Mouse (Mus musculus) macrophage (primary cell): ENCODE results near the gene B4galnt1. TPM values are rescaled to one million over a fixed set of nuclear protein-coding genes. Genes with fewer than 3 reads are reported as not detected.
"Not testable (repeated sequence)": the region's sequence is repeated elsewhere in the genome, so short reads cannot be mapped to it uniquely, and the experiment has no call there.

Experiments used
- H3K27ac ChIP-seq: fragments of 350-480 bp; formaldehyde crosslinking; 2 replicates; pipeline ENCODE4 v1.9.0; 2021
- H3K36me3 ChIP-seq: fragments of 350-480 bp; formaldehyde crosslinking; 2 replicates; pipeline ENCODE4 v1.9.0; 2021; ENCODE audit errors: inconsistent target
- H3K4me3 ChIP-seq: fragments of 350-480 bp; formaldehyde crosslinking; 2 replicates; pipeline ENCODE4 v1.9.0; 2021; ENCODE audit errors: inconsistent target
- H3K79me2 ChIP-seq: fragments of 350-480 bp; formaldehyde crosslinking; 2 replicates; pipeline ENCODE4 v1.9.0; 2021; ENCODE audit errors: inconsistent target
- WGBS: methylation state at CpG from one replicate; pipeline ENCODE4 v1.1.7; 2026; ENCODE audit warnings: inconsistent platforms; ENCODE audit not compliant: missing documents; 5-methylcytosine and 5-hydroxymethylcytosine counted together
- polyA plus RNA-seq: library from polyadenylated mRNA; stranded (reverse); fragments of 250-400 nt; gene quantifications from 3 replicates; pipeline ENCODE4 v1.2.4, GENCODE M21; 2018; ENCODE audit warnings: inconsistent platforms

The B4galnt1 gene
- polyA plus RNA-seq, 1 experiment from 2014 or later, result 59.2 TPM

- H3K4me3 ChIP-seq, result no peak overlapping the region
- no peaks in the 10 kb centered on the region for H3K36me3 ChIP-seq
- WGBS, result 100% methylated on average over 2 of the region's 2 CpGs
- H3K79me2 ChIP-seq, result no peaks in the 10 kb centered on the region
- H3K27ac ChIP-seq, result no peak overlapping the region
Observed at GRCm38 (mm10) chr10:127154241-127154640, 10.8 kb upstream of the B4galnt1 start.

- no peaks in the 10 kb centered on the region for H3K79me2 ChIP-seq
- no peak overlapping the region for H3K27ac ChIP-seq
- no peak overlapping the region for H3K4me3 ChIP-seq
- WGBS, result 93% methylated on average over 5 of the region's 5 CpGs
- no peaks in the 10 kb centered on the region for H3K36me3 ChIP-seq
Observed at GRCm38 (mm10) chr10:127154652-127155051, 10.4 kb upstream of the B4galnt1 start.

DNA sequence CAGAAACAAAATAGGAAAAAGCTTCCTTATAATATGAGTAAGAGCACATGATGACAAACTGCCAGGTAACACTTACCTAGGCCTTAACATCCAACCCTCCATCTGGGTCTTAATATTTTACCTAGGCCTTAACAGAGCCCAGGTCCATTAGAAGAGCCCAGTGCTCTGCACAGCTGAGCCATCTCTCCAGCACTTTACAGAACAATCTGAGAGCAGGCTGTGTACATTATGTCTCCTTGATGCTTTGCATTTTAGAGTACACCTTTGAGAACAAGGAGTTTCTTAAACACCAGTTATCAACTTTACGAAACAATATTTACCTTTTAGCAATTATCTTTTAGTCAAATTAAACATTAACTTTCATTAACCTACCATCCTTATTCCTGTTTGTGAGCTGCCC, 8.9 kb upstream of the B4galnt1 start:
- 95% methylated on average over 1 of the region's 1 CpGs for WGBS
- no peak overlapping the region for H3K27ac ChIP-seq
- no peak overlapping the region for H3K4me3 ChIP-seq
- no peaks in the 10 kb centered on the region for H3K79me2 ChIP-seq
- H3K36me3 ChIP-seq, result no peaks in the 10 kb centered on the region

- no peaks in the 10 kb centered on the region for H3K36me3 ChIP-seq
- no peak overlapping the region for H3K27ac ChIP-seq
- 90% methylated on average over 1 of the region's 1 CpGs for WGBS
- no peaks in the 10 kb centered on the region for H3K79me2 ChIP-seq
- no peak overlapping the region for H3K4me3 ChIP-seq
Observed at GRCm38 (mm10) chr10:127156511-127156910, 8.5 kb upstream of the B4galnt1 start.

DNA sequence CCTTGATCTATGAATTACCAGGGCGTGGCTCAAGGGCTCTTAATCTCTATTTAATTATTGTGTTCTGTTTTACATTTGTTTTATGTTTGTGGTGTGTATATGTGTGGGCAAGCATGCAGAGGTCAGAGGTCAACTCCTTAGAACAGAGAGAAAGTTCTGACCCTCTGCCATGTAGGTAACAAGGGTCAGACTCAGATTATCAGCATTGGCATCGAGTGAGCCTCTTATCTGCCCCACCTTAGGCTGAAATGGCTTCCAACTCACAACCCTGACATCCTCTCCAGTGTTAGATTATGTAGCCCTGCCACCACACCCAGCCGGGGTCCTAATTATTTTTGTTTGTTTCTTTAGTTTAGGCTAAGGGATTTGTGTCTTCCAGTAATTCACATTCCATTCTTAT, 6.6 kb upstream of the B4galnt1 start:
- no peaks in the 10 kb centered on the region for H3K36me3 ChIP-seq
- WGBS, result 65% methylated on average over 3 of the region's 3 CpGs
- H3K4me3 ChIP-seq, result no peak overlapping the region
- H3K27ac ChIP-seq, result no peak overlapping the region
- no peaks in the 10 kb centered on the region for H3K79me2 ChIP-seq

DNA sequence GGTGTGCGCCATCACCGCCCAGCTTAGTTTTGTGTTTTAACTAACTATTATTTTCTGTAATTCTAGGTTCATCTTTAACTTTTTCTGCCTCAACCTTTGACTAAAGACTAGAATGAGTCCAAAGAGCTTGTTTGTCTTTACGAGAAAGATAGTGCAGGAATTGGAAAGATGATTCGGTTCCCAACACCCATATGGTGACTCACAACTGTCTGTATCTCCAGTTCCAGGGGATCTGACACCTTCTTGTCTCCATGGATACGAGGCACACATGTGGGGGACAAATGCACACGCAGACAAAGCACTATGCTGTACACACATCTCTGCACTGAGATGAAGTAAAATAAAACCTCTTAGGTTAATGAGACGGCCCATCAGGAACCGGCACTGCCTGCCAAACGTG, 4.9 kb upstream of the B4galnt1 start:
- Histone ChIP-seq H3K4me3 (no peak overlapping the region), H3K36me3 (no peaks in the 10 kb centered on the region), H3K27ac (no peak overlapping the region), H3K79me2 (no peaks in the 10 kb centered on the region)
- 92% methylated on average over 9 of the region's 9 CpGs for WGBS

- Histone ChIP-seq H3K27ac (no peak overlapping the region), H3K79me2 (no peaks in the 10 kb centered on the region), H3K4me3 (no peak overlapping the region), H3K36me3 (no peaks in the 10 kb centered on the region)
- WGBS, result 38% methylated on average over 3 of the region's 3 CpGs
Observed at GRCm38 (mm10) chr10:127160728-127161127, 4.3 kb upstream of the B4galnt1 start.

- H3K36me3 ChIP-seq, H3K27ac ChIP-seq, H3K4me3 ChIP-seq: not testable (repeated sequence)
- WGBS, result 35% methylated on average over 6 of the region's 7 CpGs
- peaks cover 16% of the 10 kb centered on the region for H3K79me2 ChIP-seq
Observed at GRCm38 (mm10) chr10:127162771-127163261, 2.2 kb upstream of the B4galnt1 start.

DNA sequence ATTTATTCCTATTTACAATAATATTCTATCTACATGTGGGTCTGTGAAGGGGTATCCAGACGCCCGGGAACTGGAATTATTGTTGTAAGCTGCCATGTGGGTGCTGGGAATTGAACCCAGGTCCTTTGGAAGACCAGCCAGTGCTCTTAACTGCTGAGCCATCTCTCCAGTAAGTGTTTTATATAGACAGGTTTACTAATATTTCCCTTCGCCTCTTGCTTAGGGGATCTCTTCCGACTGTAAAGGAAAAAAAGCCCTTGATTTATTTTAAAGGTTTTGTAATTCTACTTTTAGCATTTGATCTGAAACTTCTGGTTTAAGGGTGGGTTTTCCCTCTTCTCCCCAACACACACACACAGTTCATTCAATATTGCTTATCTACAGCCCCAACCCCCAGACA, 835 bp upstream of the B4galnt1 start:
- no peaks in the 10 kb centered on the region for H3K36me3 ChIP-seq
- H3K79me2 ChIP-seq, result peaks cover 22% of the 10 kb centered on the region
- peak overlapping the region; percentile 78 for H3K27ac ChIP-seq
- no peak overlapping the region for H3K4me3 ChIP-seq
- WGBS, result 89% methylated on average over 4 of the region's 4 CpGs

- Histone ChIP-seq H3K36me3 (no peaks in the 10 kb centered on the region), H3K4me3 (no peak overlapping the region), H3K79me2 (peaks cover 22% of the 10 kb centered on the region), H3K27ac (no peak overlapping the region)
- under 1% methylated on average over 35 of the region's 42 CpGs for WGBS
Observed at GRCm38 (mm10) chr10:127165354-127165653, 279 bp downstream of the B4galnt1 start.

DNA sequence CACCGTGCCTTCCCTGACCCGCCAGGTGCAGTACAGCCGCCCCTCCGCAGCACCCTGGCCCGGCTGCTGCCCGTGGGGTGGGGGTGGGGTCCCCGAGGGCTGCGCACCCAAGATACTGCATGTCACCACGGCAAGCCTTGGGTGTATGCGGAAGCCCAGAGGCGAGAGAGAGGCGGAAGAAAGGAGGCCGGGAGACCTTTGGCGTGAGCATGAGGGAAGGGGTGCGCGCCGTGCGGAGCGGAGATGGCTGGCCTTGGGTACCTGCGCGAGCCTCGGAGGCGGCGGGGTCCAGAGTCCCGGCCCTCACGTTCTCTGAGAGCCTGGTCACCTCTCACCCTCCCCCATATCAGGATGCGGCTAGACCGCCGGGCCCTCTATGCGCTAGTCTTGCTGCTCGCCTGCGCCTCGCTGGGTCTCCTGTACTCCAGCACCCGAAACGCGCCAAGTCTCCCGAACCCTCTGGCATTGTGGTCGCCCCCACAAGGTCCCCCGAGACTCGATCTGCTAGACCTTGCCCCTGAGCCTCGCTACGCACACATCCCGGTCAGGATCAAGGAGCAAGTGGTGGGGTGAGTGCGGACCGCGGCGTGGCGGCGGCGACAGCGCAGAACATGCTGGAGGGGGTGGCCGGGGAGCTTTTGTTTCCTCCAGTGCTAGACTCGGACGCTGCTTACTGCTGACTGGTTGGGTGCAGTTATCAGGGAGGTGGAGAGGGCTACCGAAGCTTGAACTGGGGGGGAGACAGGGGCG, 804 bp downstream of the B4galnt1 start:
- WGBS, result under 1% methylated on average over 55 of the region's 56 CpGs
- peak overlapping the region; percentile 28; the same call in 1 of the 2 replicates for H3K27ac ChIP-seq
- peaks cover 22% of the 10 kb centered on the region for H3K79me2 ChIP-seq
- H3K4me3 ChIP-seq, result peak overlapping the region; percentile 39
- no peaks in the 10 kb centered on the region for H3K36me3 ChIP-seq

GRCm38 (mm10) chr10:127166404-127166715, 1.3 kb downstream of the B4galnt1 start:
- WGBS, result 35% methylated on average over 11 of the region's 11 CpGs
- Histone ChIP-seq H3K36me3 (no peaks in the 10 kb centered on the region; the same call in 1 of the 2 replicates), H3K27ac (peak overlapping the region; percentile 28; the same call in 1 of the 2 replicates), H3K4me3 (peak overlapping the region; percentile 39), H3K79me2 (peaks cover 22% of the 10 kb centered on the region)

GRCm38 (mm10) chr10:127166771-127167613, 2.0 kb downstream of the B4galnt1 start:
- Histone ChIP-seq H3K27ac (no peak overlapping the region), H3K79me2 (peaks cover 22% of the 10 kb centered on the region), H3K4me3 (peak overlapping the region; percentile 39), H3K36me3 (peaks cover 5% of the 10 kb centered on the region)
- 34% methylated on average over 15 of the region's 15 CpGs for WGBS

GRCm38 (mm10) chr10:127167614-127168192, 2.7 kb downstream of the B4galnt1 start:
- Histone ChIP-seq H3K79me2 (peaks cover 22% of the 10 kb centered on the region), H3K27ac (no peak overlapping the region), H3K4me3 (no peak overlapping the region), H3K36me3 (peaks cover 7% of the 10 kb centered on the region)
- WGBS, result 63% methylated on average over 10 of the region's 10 CpGs

GRCm38 (mm10) chr10:127170002-127170401, 5.0 kb downstream of the B4galnt1 start:
- Histone ChIP-seq H3K36me3 (peaks cover 7% of the 10 kb centered on the region), H3K27ac (no peak overlapping the region), H3K79me2 (peaks cover 22% of the 10 kb centered on the region), H3K4me3 (no peak overlapping the region)
- WGBS, result 84% methylated on average over 22 of the region's 22 CpGs
